Mouse (Mus musculus) hindbrain, embryonic 11.5 days (tissue): ENCODE data around the gene Fam221a. TPM values are rescaled to one million over a fixed set of nuclear protein-coding genes. Genes with fewer than 3 reads are reported as not detected.

ENCODE experiments used
- ATAC-seq: fragments of 200-750 bp; cut with Nextera tagmentation; 2 replicates; pipeline ENCODE4 v1.8.0; 2017; ENCODE audit warnings: mild to moderate bottlenecking, moderate TSS enrichment, moderate library complexity; ENCODE audit not compliant: low FRiP score
- DNase-seq: peaks from one replicate; pipeline ENCODE4 v3.0.0-alpha.2; 2015; ENCODE audit warnings: low spot score
- H3K27ac ChIP-seq: fragments of 300-500 bp; sonication (generic); 2 replicates; pipeline ENCODE4 v1.5.1; 2014; ENCODE audit warnings: mild to moderate bottlenecking, low read depth, low read length
- H3K27me3 ChIP-seq: fragments of 300-500 bp; sonication (generic); 2 replicates; pipeline ENCODE4 v1.6.1; 2014; ENCODE audit warnings: mild to moderate bottlenecking, low read length, moderate library complexity, mixed read lengths; ENCODE audit not compliant: control insufficient read depth, insufficient read depth
- H3K36me3 ChIP-seq: fragments of 300-500 bp; sonication (generic); 2 replicates; pipeline ENCODE4 v1.6.1; 2014; ENCODE audit warnings: mild to moderate bottlenecking, low read length, moderate library complexity, mixed read lengths; ENCODE audit not compliant: control insufficient read depth, insufficient read depth
- H3K4me1 ChIP-seq: fragments of 300-500 bp; sonication (generic); replicated peaks from 2 replicates; pipeline ENCODE4 v1.6.1; 2014; ENCODE audit warnings: low read length, mixed read lengths; ENCODE audit not compliant: control insufficient read depth, insufficient read depth
- H3K4me2 ChIP-seq: fragments of 300-500 bp; sonication (generic); replicated peaks from 2 replicates; pipeline ENCODE4 v1.6.1; 2014; ENCODE audit warnings: mild to moderate bottlenecking, low read depth, low read length
- H3K4me3 ChIP-seq: fragments of 300-500 bp; sonication (generic); 2 replicates; pipeline ENCODE4 v1.5.1; 2014; ENCODE audit warnings: low read depth, low read length
- H3K9ac ChIP-seq: fragments of 300-500 bp; sonication (generic); 2 replicates; pipeline ENCODE4 v1.6.1; 2014; ENCODE audit warnings: low read depth, low read length
- H3K9me3 ChIP-seq: fragments of 300-500 bp; sonication (generic); 2 replicates; pipeline ENCODE4 v1.6.1; 2016; ENCODE audit warnings: low read length; ENCODE audit not compliant: control insufficient read depth
- WGBS: fragments of 180-500 bp; shearing (Covaris S2); extraction: QIAGEN DNeasy Blood & Tissue Kit; methylation state at CpG from one replicate; pipeline ENCODE4 v1.1.7; 2014; 5-methylcytosine and 5-hydroxymethylcytosine counted together
- polyA plus RNA-seq: library from polyadenylated mRNA; unstranded; fragments of >200 nt; fragmentation: Nextera tagmentation; extraction: Ambion mirVana; gene quantifications from 2 replicates; pipeline ENCODE4 v1.2.1, GENCODE M21; 2014

Fam221a gene
- polyA plus RNA-seq, 1 experiment from 2014 or later = 6.9 TPM

- H3K27ac ChIP-seq = no peak overlapping the region
- H3K36me3 ChIP-seq = no peaks in the 10 kb centered on the region
- no peak for DNase-seq
- no peak overlapping the region for H3K4me3 ChIP-seq
- ATAC-seq = no peak
- no peaks in the 10 kb centered on the region for H3K27me3 ChIP-seq
- no peak overlapping the region for H3K4me2 ChIP-seq
- H3K9me3 ChIP-seq = no peaks in the 10 kb centered on the region
- no peak overlapping the region for H3K9ac ChIP-seq
- no peaks in the 10 kb centered on the region for H3K4me1 ChIP-seq
Measured at GRCm38 (mm10) chr6:49360420-49360819, 7.1 kb upstream of the Fam221a start.

GRCm38 (mm10) chr6:49368212-49368611, 673 bp downstream of the Fam221a start:
- H3K9me3 ChIP-seq = no peaks in the 10 kb centered on the region
- no peaks in the 10 kb centered on the region; the same call in 1 of the 2 replicates for H3K4me1 ChIP-seq
- peak overlapping the region; percentile 44 for H3K4me3 ChIP-seq
- H3K27ac ChIP-seq = no peak overlapping the region
- no peak overlapping the region; the same call in 1 of the 2 replicates for H3K9ac ChIP-seq
- DNase-seq (peak; percentile 37), ATAC-seq (no peak)
- peak overlapping the region; percentile 66 for H3K4me2 ChIP-seq
- WGBS = 47% methylated on average over 3 of the region's 3 CpGs
- no peaks in the 10 kb centered on the region for H3K36me3 ChIP-seq
- H3K27me3 ChIP-seq = no peaks in the 10 kb centered on the region

- WGBS = 82% methylated on average over 4 of the region's 4 CpGs
- H3K9ac ChIP-seq = no peak overlapping the region
- DNase-seq (no peak), ATAC-seq (no peak)
- H3K4me3 ChIP-seq = no peak overlapping the region
- no peaks in the 10 kb centered on the region for H3K9me3 ChIP-seq
- H3K4me2 ChIP-seq = no peak overlapping the region
- no peaks in the 10 kb centered on the region; the same call in 1 of the 2 replicates for H3K4me1 ChIP-seq
- H3K27ac ChIP-seq = no peak overlapping the region
- no peaks in the 10 kb centered on the region for H3K36me3 ChIP-seq
- H3K27me3 ChIP-seq = no peaks in the 10 kb centered on the region
Measured at GRCm38 (mm10) chr6:49372705-49373104, 5.2 kb downstream of the Fam221a start.

GRCm38 (mm10) chr6:49373943-49374342, 6.4 kb downstream of the Fam221a start:
- H3K27me3 ChIP-seq = no peaks in the 10 kb centered on the region
- H3K4me3 ChIP-seq = no peak overlapping the region
- H3K9me3 ChIP-seq = no peaks in the 10 kb centered on the region
- H3K4me2 ChIP-seq = no peak overlapping the region
- no peaks in the 10 kb centered on the region for H3K36me3 ChIP-seq
- H3K4me1 ChIP-seq = no peaks in the 10 kb centered on the region
- WGBS = 85% methylated on average over 2 of the region's 2 CpGs
- H3K9ac ChIP-seq = no peak overlapping the region
- no peak overlapping the region for H3K27ac ChIP-seq
- no peak for ATAC-seq
- no peak for DNase-seq

- H3K27me3 ChIP-seq = no peaks in the 10 kb centered on the region
- 71% methylated on average over 12 of the region's 12 CpGs for WGBS
- no peak overlapping the region for H3K4me3 ChIP-seq
- no peaks in the 10 kb centered on the region for H3K36me3 ChIP-seq
- H3K27ac ChIP-seq = no peak overlapping the region
- ATAC-seq = no peak
- no peak overlapping the region for H3K9ac ChIP-seq
- no peaks in the 10 kb centered on the region for H3K9me3 ChIP-seq
- no peak for DNase-seq
- no peak overlapping the region for H3K4me2 ChIP-seq
- H3K4me1 ChIP-seq = no peaks in the 10 kb centered on the region
Measured at GRCm38 (mm10) chr6:49378328-49378727, 10.8 kb downstream of the Fam221a start.

GRCm38 (mm10) chr6:49394276-49394675, 26.7 kb downstream of the Fam221a start:
- H3K4me2 ChIP-seq = no peak overlapping the region
- H3K4me1 ChIP-seq = no peaks in the 10 kb centered on the region
- H3K27ac ChIP-seq = no peak overlapping the region
- H3K9ac ChIP-seq = no peak overlapping the region
- H3K27me3 ChIP-seq = no peaks in the 10 kb centered on the region
- ATAC-seq (no peak), DNase-seq (no peak)
- H3K36me3 ChIP-seq = no peaks in the 10 kb centered on the region
- H3K4me3 ChIP-seq = no peak overlapping the region
- WGBS = 61% methylated on average over 1 of the region's 1 CpGs
- H3K9me3 ChIP-seq = no peaks in the 10 kb centered on the region

GRCm38 (mm10) chr6:49395316-49395715, 27.8 kb downstream of the Fam221a start, which contains the start of gene Stk31:
Gene Stk31, plus strand, starts transcription at chr6:49395604.
- Histone ChIP-seq H3K9me3 (no peaks in the 10 kb centered on the region), H3K4me2 (no peak within 1 kb of the TSS), H3K27ac (no peak within 1 kb of the TSS), H3K4me1 (no peaks in the 10 kb centered on the region), H3K4me3 (no peak within 1 kb of the TSS), H3K27me3 (no peaks in the 10 kb centered on the region), H3K9ac (no peak within 1 kb of the TSS), H3K36me3 (no peaks in the 10 kb centered on the region)
- no peak for DNase-seq
- ATAC-seq = no peak
- WGBS = 87% methylated on average over 34 of the region's 34 CpGs

- DNase-seq (peak; percentile 53), ATAC-seq (no peak)
- Histone ChIP-seq H3K9ac (no peak overlapping the region), H3K27ac (no peak overlapping the region), H3K9me3 (no peaks in the 10 kb centered on the region), H3K4me2 (no peak overlapping the region), H3K4me3 (no peak overlapping the region), H3K4me1 (no peaks in the 10 kb centered on the region), H3K36me3 (no peaks in the 10 kb centered on the region), H3K27me3 (no peaks in the 10 kb centered on the region)
Measured at GRCm38 (mm10) chr6:49397466-49397865, 29.9 kb downstream of the Fam221a start.

- Histone ChIP-seq H3K36me3 (no peaks in the 10 kb centered on the region), H3K4me2 (no peak overlapping the region), H3K4me1 (no peaks in the 10 kb centered on the region), H3K9me3 (no peaks in the 10 kb centered on the region), H3K27ac (no peak overlapping the region), H3K9ac (no peak overlapping the region), H3K4me3 (no peak overlapping the region), H3K27me3 (no peaks in the 10 kb centered on the region)
- ATAC-seq (no peak), DNase-seq (peak; percentile 50)
Measured at GRCm38 (mm10) chr6:49398365-49398764, 30.8 kb downstream of the Fam221a start.
